Mouse (Mus musculus) ES-E14 (cell line): Measurements from ENCODE around the gene Klhl35. TPM values are rescaled to one million over a fixed set of nuclear protein-coding genes. Genes with fewer than 3 reads are reported as not detected.

Experiments used
- DNase-seq: peaks from one replicate; pipeline ENCODE4 v3.0.0-alpha.2; 2013; ENCODE audit warnings: low read depth, low spot score
- H3K27ac ChIP-seq: 2 replicates; pipeline ENCODE4 v1.5.1; 2012; ENCODE audit warnings: low read depth, mild to moderate bottlenecking, low read length, moderate library complexity, mixed read lengths; ENCODE audit not compliant: poor library complexity, insufficient read depth, severe bottlenecking
- H3K36me3 ChIP-seq: 2 replicates; pipeline ENCODE4 v1.6.1; 2012; ENCODE audit warnings: mild to moderate bottlenecking, low read length, moderate library complexity, mixed read lengths; ENCODE audit not compliant: control insufficient read depth, poor library complexity, insufficient read depth, severe bottlenecking
- H3K4me1 ChIP-seq, 2 experiments: fragments of 150-350 bp in 1 of 2; sonication (generic) in 1 of 2; 2 replicates each; pipeline ENCODE4 v1.6.1; 2012; ENCODE audit warnings: low read length in 2 of 2, mild to moderate bottlenecking in 1 of 2, mixed read lengths in 1 of 2; ENCODE audit not compliant: control insufficient read depth in 2 of 2, insufficient read depth in 2 of 2, poor library complexity in 1 of 2
- H3K4me3 ChIP-seq, 2 experiments: fragments of 150-350 bp in 1 of 2; sonication (generic) in 1 of 2; 2 replicates each; pipeline ENCODE4 v1.5.1; 2012; ENCODE audit warnings: low read length in 2 of 2, low read depth in 1 of 2, mild to moderate bottlenecking in 1 of 2, mixed read lengths in 1 of 2; ENCODE audit not compliant: insufficient read depth in 1 of 2, poor library complexity in 1 of 2, severe bottlenecking in 1 of 2
- H3K9ac ChIP-seq: 2 replicates; pipeline ENCODE4 v1.6.1; 2012; ENCODE audit warnings: low read depth, mild to moderate bottlenecking, low read length, mixed read lengths; ENCODE audit not compliant: poor library complexity, insufficient read depth, severe bottlenecking
- H3K9me3 ChIP-seq: fragments of 150-350 bp; sonication (generic); 2 replicates; pipeline ENCODE4 v1.6.1; 2012; ENCODE audit warnings: low read depth, mild to moderate bottlenecking, low read length; ENCODE audit not compliant: control insufficient read depth, insufficient read depth
- CHD2 ChIP-seq: IDR thresholded peaks from 2 replicates; pipeline ENCODE4 v1.6.1; 2014; ENCODE audit warnings: mild to moderate bottlenecking, low read depth, low read length, inconsistent platforms
- HCFC1 ChIP-seq: IDR thresholded peaks from 2 replicates; pipeline ENCODE4 v1.6.1; 2012; ENCODE audit warnings: low read length, inconsistent platforms, borderline replicate concordance; ENCODE audit not compliant: insufficient read depth
- MAFK ChIP-seq: IDR thresholded peaks from 2 replicates; pipeline ENCODE4 v1.6.1; 2014; ENCODE audit warnings: mild to moderate bottlenecking, low read depth, low read length, inconsistent platforms; ENCODE audit not compliant: insufficient read depth
- ZC3H11A ChIP-seq: IDR thresholded peaks from 2 replicates; pipeline ENCODE4 v1.6.1; 2012; ENCODE audit warnings: low read depth, mild to moderate bottlenecking, inconsistent platforms, low read length, borderline replicate concordance
- ZNF384 ChIP-seq: IDR thresholded peaks from 2 replicates; pipeline ENCODE4 v1.6.1; 2012; ENCODE audit warnings: low read depth, low read length, inconsistent platforms
- in situ Hi-C, 2 experiments: fragments of 600-800 bp; cut with MboI; formaldehyde crosslinking; loops; one replicate each; pipeline ENCODE4 v1.15.1; 2025; ENCODE audit warnings: low sequenced_read_pairs in 2 of 2, inconsistent platforms in 1 of 2; ENCODE audit not compliant: unreplicated experiment in 2 of 2
- total RNA-seq: library from RNA; depleted of rRNA; stranded (reverse); fragments of 300-350 nt; gene quantifications from 2 replicates; pipeline ENCODE4 v1.2.3, GENCODE M21; 2012

Klhl35 gene
- total RNA-seq, 1 experiment: 0.31 TPM

GRCm38 (mm10) chr7:99447323-99447722 is 18.5 kb upstream of the Klhl35 start:
- no peaks in the 10 kb centered on the region for H3K9me3 ChIP-seq
- H3K9ac ChIP-seq: no peak overlapping the region
- no peak overlapping the region for H3K27ac ChIP-seq
- no peak for DNase-seq
- no peaks in the 10 kb centered on the region for H3K36me3 ChIP-seq
- H3K4me1 ChIP-seq: no peaks in the 10 kb centered on the region
- in situ Hi-C loops: no loop called here
- TF ChIP-seq HCFC1 (no peak), ZNF384 (no peak), ZC3H11A (no peak), MAFK (no peak)
- no peak overlapping the region for H3K4me3 ChIP-seq

- Histone ChIP-seq H3K9ac (no peak overlapping the region), H3K36me3 (no peaks in the 10 kb centered on the region), H3K9me3 (no peaks in the 10 kb centered on the region), H3K27ac (no peak overlapping the region), H3K4me3 (no peak overlapping the region), H3K4me1 (no peaks in the 10 kb centered on the region)
- TF ChIP-seq ZNF384: no peak
- no peak for TF ChIP-seq MAFK
- no peak for TF ChIP-seq HCFC1
- no peak for TF ChIP-seq ZC3H11A
- TF ChIP-seq CHD2: no peak
- no peak for DNase-seq
- in situ Hi-C loops: no loop called here
Measured at GRCm38 (mm10) chr7:99448619-99449018, 17.2 kb upstream of the Klhl35 start.

- H3K9me3 ChIP-seq: no peaks in the 10 kb centered on the region
- no peak for DNase-seq
- no peaks in the 10 kb centered on the region for H3K36me3 ChIP-seq
- no peaks in the 10 kb centered on the region for H3K4me1 ChIP-seq
- in situ Hi-C loops: no loop called here
- H3K4me3 ChIP-seq: no peak overlapping the region
- TF ChIP-seq MAFK (no peak), ZNF384 (no peak), ZC3H11A (no peak), HCFC1 (no peak), CHD2 (no peak)
- H3K9ac ChIP-seq: no peak overlapping the region
- no peak overlapping the region for H3K27ac ChIP-seq
Measured at GRCm38 (mm10) chr7:99449063-99449462, 16.7 kb upstream of the Klhl35 start.

- TF ChIP-seq CHD2: no peak
- TF ChIP-seq HCFC1: no peak
- TF ChIP-seq ZC3H11A: no peak
- TF ChIP-seq ZNF384: no peak
- no peak for TF ChIP-seq MAFK
- no peak overlapping the region for H3K27ac ChIP-seq
- H3K9ac ChIP-seq: no peak overlapping the region
- H3K4me3 ChIP-seq: no peak overlapping the region
- no peaks in the 10 kb centered on the region for H3K9me3 ChIP-seq
- H3K4me1 ChIP-seq: no peaks in the 10 kb centered on the region
- no peak for DNase-seq
- in situ Hi-C loops: loop anchor here in 1 of 2 experiments (10.0 kb wide), 1 partner anchor 75 kb away; no protein-coding TSS in a partner anchor
- no peaks in the 10 kb centered on the region for H3K36me3 ChIP-seq
Measured at GRCm38 (mm10) chr7:99449751-99450150, 16.1 kb upstream of the Klhl35 start.

GRCm38 (mm10) chr7:99450703-99451102 is 15.1 kb upstream of the Klhl35 start:
- in situ Hi-C loops: loop anchor here in 1 of 2 experiments (10.0 kb wide), 1 partner anchor 76 kb away; no protein-coding TSS in a partner anchor
- H3K9ac ChIP-seq: no peak overlapping the region
- no peaks in the 10 kb centered on the region for H3K36me3 ChIP-seq
- H3K27ac ChIP-seq: no peak overlapping the region
- no peak for DNase-seq
- H3K4me3 ChIP-seq: no peak overlapping the region
- TF ChIP-seq ZC3H11A (peak; percentile 82), CHD2 (no peak), MAFK (no peak), ZNF384 (no peak), HCFC1 (no peak)
- no peaks in the 10 kb centered on the region for H3K4me1 ChIP-seq
- no peaks in the 10 kb centered on the region for H3K9me3 ChIP-seq
